10 mouse cellular contexts compared by ENCODE assay signal in genomic region chr12:26903073-26903893, GRCm38 (mm10).
DNase-seq lines count a peak whose midpoint lies in the region; ATAC-seq lines count a peak whose summit lies in the region.
"Had no signal": no experiment of that assay in that cellular context is flagged by ENCODE, and none has a peak within 500 bp of the region (broad histone marks: within the 10 kb centered on the region; RNA-seq: fewer than 3 reads in every experiment).

No protein-coding gene starts in this region.

- H3K9ac ChIP-seq in embryonic facial prominence, embryonic 12.5 days = no peak overlapping the region
- no peak overlapping the region for H3K9ac ChIP-seq in intestine, embryonic 15.5 days

- H3K27ac ChIP-seq in embryonic facial prominence, embryonic 12.5 days = no peak overlapping the region
- H3K27ac ChIP-seq in intestine, embryonic 15.5 days = no peak overlapping the region

- peak; percentile 9 for DNase-seq in gastrocnemius, postnatal 14 days
- no peak for DNase-seq in gastrocnemius, adult 8-10 months (ENCODE audit: low spot score in 2 of 2)
- peak; percentile 19 for DNase-seq in left cerebral cortex, postnatal 36 days (ENCODE audit: low spot score in 2 of 2)
- DNase-seq in right cerebral cortex, adult 2 months (ENCODE audit: low spot score in 2 of 2) = peak; percentile 21 to 53
- no peak for DNase-seq in urinary bladder, postnatal 4 days (ENCODE audit: low spot score in 2 of 2)
- DNase-seq in spleen, adult 18-20 months = no peak

- H3K4me1 ChIP-seq in embryonic facial prominence, embryonic 12.5 days = peaks cover 12% of the 10 kb centered on the region
- peaks cover 4% of the 10 kb centered on the region; the same call in 1 of the 2 replicates for H3K4me1 ChIP-seq in intestine, embryonic 15.5 days (replicated peaks)

- ATAC-seq in embryonic facial prominence, embryonic 12.5 days (ENCODE audit: insufficient number of reproducible peaks, insufficient read depth, low FRiP score, low TSS enrichment) = peak; percentile 60
- ATAC-seq in intestine, embryonic 15.5 days = peak; percentile 92

- intact Hi-C loops in gastrocnemius, postnatal 14 days (cut with DNase I; ENCODE audit: low total_unique reads) = no loop called here
- intact Hi-C loops in left cerebral cortex, postnatal 36 days (cut with DNase I) = no loop called here

- H3K9me3 ChIP-seq in embryonic facial prominence, embryonic 12.5 days = no peaks in the 10 kb centered on the region
- no peaks in the 10 kb centered on the region for H3K9me3 ChIP-seq in intestine, embryonic 15.5 days

- H3K4me3 ChIP-seq in embryonic facial prominence, embryonic 12.5 days = peak overlapping the region; percentile 10; the same call in 1 of the 2 replicates
- H3K4me3 ChIP-seq in intestine, embryonic 15.5 days (replicated peaks) = no peak overlapping the region
- H3K4me3 ChIP-seq: erythroblast, embryonic 14.5 days; myocyte had no signal

- H3K36me3 ChIP-seq in embryonic facial prominence, embryonic 12.5 days = no peaks in the 10 kb centered on the region
- no peaks in the 10 kb centered on the region for H3K36me3 ChIP-seq in intestine, embryonic 15.5 days

- 29% methylated on average over 23 of the region's 23 CpGs for WGBS in embryonic facial prominence, embryonic 12.5 days
- 28% methylated on average over 23 of the region's 23 CpGs for WGBS in intestine, embryonic 15.5 days

- peak overlapping the region; percentile 41 for H3K4me2 ChIP-seq in embryonic facial prominence, embryonic 12.5 days (replicated peaks)
- H3K4me2 ChIP-seq in intestine, embryonic 15.5 days (replicated peaks) = peak overlapping the region; percentile 49

- H3K27me3 ChIP-seq in embryonic facial prominence, embryonic 12.5 days = no peaks in the 10 kb centered on the region
- H3K27me3 ChIP-seq in intestine, embryonic 15.5 days (replicated peaks) = no peaks in the 10 kb centered on the region

Comparison
In these comparisons a context has a peak if more than half of its experiments do, and no peak if none do; other contexts are left out.
1. DNase-seq: peak in gastrocnemius, postnatal 14 days (single experiment), left cerebral cortex, postnatal 36 days (2 of 2) and right cerebral cortex, adult 2 months (2 of 2); none in gastrocnemius, adult 8-10 months (0 of 2), urinary bladder, postnatal 4 days (0 of 2) and spleen, adult 18-20 months (0 of 2).